Mouse (Mus musculus) CH12.LX (cell line): ENCODE measurements at regions not wholly inside any gene's neighbourhood (a gene's known extent, or its start where the extent isn't known, plus 50 kb on each side); places are given as distances from the start of the nearest gene placed in this dataset.

Experiments
- CTCF ChIP-seq, 2 experiments: IDR thresholded peaks in 1 of 2; conservative IDR thresholded peaks in 1 of 2; 2 replicates each; pipeline ENCODE4 v1.5.1; 2011 to 2012; ENCODE audit warnings: low read depth in 2 of 2, low read length in 2 of 2, improper control_type of control experiment in 1 of 2, inconsistent platforms in 1 of 2, mild to moderate bottlenecking in 1 of 2, moderate library complexity in 1 of 2
- EP300 ChIP-seq: IDR thresholded peaks from 2 replicates; pipeline ENCODE4 v1.6.1; 2011; ENCODE audit warnings: low read length, improper control_type of control experiment
- HCFC1 ChIP-seq: IDR thresholded peaks from 2 replicates; pipeline ENCODE4 v1.6.1; 2012; ENCODE audit warnings: low read depth, mild to moderate bottlenecking, inconsistent platforms, low read length, improper control_type of control experiment
- MAFK ChIP-seq: IDR thresholded peaks from 2 replicates; pipeline ENCODE4 v1.6.1; 2011; ENCODE audit warnings: low read length, improper control_type of control experiment; ENCODE audit not compliant: insufficient replicate concordance
- MAX ChIP-seq: IDR thresholded peaks from 2 replicates; pipeline ENCODE4 v1.6.1; 2011; ENCODE audit warnings: low read length, improper control_type of control experiment
- NELFE ChIP-seq: IDR thresholded peaks from 2 replicates; pipeline ENCODE4 v1.6.1; 2011; ENCODE audit warnings: low read depth, low read length, improper control_type of control experiment
- NRF1 ChIP-seq: IDR thresholded peaks from 2 replicates; pipeline ENCODE4 v1.6.1; 2014; ENCODE audit warnings: low read depth, mild to moderate bottlenecking, inconsistent platforms, low read length, improper control_type of control experiment, moderate library complexity
- POLR2A ChIP-seq: IDR thresholded peaks from 2 replicates; pipeline ENCODE4 v1.6.1; 2011; ENCODE audit warnings: low read depth, mild to moderate bottlenecking, improper control_type of control experiment, low read length
- SIN3A ChIP-seq: IDR thresholded peaks from 2 replicates; pipeline ENCODE4 v1.6.1; 2012; ENCODE audit warnings: low read length, improper control_type of control experiment, inconsistent platforms
- UBTF ChIP-seq: IDR thresholded peaks from 2 replicates; pipeline ENCODE4 v1.6.1; 2012; ENCODE audit warnings: low read depth, mild to moderate bottlenecking, inconsistent platforms, low read length, improper control_type of control experiment, moderate library complexity
- USF1 ChIP-seq: IDR thresholded peaks from 2 replicates; pipeline ENCODE4 v1.6.1; 2014; ENCODE audit warnings: low read depth, mild to moderate bottlenecking, inconsistent platforms, low read length, improper control_type of control experiment

- TF ChIP-seq USF1 (no peak), NELFE (no peak), UBTF (no peak), CTCF (conservative IDR thresholded peaks at IDR 0.05 in 1 of 2, IDR thresholded peaks at IDR 0.05 in 1 of 2; ENCODE audit: low read depth in 2 of 2, low read length in 2 of 2) (no peak), HCFC1 (no peak), EP300 (no peak), NRF1 (no peak), POLR2A (no peak), MAFK (no peak), SIN3A (no peak), MAX (no peak)
These were observed 281.5 kb upstream of the Xrcc4 start for GRCm38 (mm10) chr13:90370746-90371414.
